ENCODE assay signal across 19 mouse cellular contexts in genomic region chr9:103066845-103067244, GRCm38 (mm10). TPM values are rescaled to one million over a fixed set of nuclear protein-coding genes. Genes with fewer than 3 reads are reported as not detected.
DNase-seq lines count a peak whose midpoint lies in the region; ATAC-seq and TF ChIP-seq lines count a peak whose summit lies in the region.
"Had no signal": no experiment of that assay in that cellular context is flagged by ENCODE, and none has a peak within 500 bp of the region (broad histone marks: within the 10 kb centered on the region; RNA-seq: fewer than 3 reads in every experiment).

No protein-coding gene starts in this region.

- no peak for TF ChIP-seq CTCF in hindbrain, postnatal 0 days (IDR thresholded peaks at IDR 0.05; ENCODE audit: low read depth)

- H3K27me3 ChIP-seq in hindbrain, postnatal 0 days (ENCODE audit: insufficient read depth, low read length): no peaks in the 10 kb centered on the region
- no peaks in the 10 kb centered on the region for H3K27me3 ChIP-seq in hindbrain, embryonic 12.5 days
- H3K27me3 ChIP-seq: embryonic facial prominence, embryonic 12.5 days had no signal

- ATAC-seq in hindbrain, postnatal 0 days: peak; percentile 46; the same call in 1 of the 2 replicates
- ATAC-seq in hindbrain, embryonic 12.5 days (ENCODE audit: low FRiP score): no peak
- ATAC-seq: activated CD4-positive, CD25-positive, alpha-beta regulatory T cell, adult 4 months; intestine, postnatal 0 days had no signal

- H3K4me2 ChIP-seq in hindbrain, postnatal 0 days (ENCODE audit: low read depth, low read length): no peak overlapping the region
- no peak overlapping the region for H3K4me2 ChIP-seq in hindbrain, embryonic 12.5 days (replicated peaks)
- H3K4me2 ChIP-seq: embryonic facial prominence, embryonic 12.5 days had no signal

- peaks cover 8% of the 10 kb centered on the region; the same call in 1 of the 2 replicates for H3K4me1 ChIP-seq in hindbrain, postnatal 0 days (ENCODE audit: insufficient read depth, low read length)
- H3K4me1 ChIP-seq in hindbrain, embryonic 12.5 days: no peaks in the 10 kb centered on the region

- H3K27ac ChIP-seq in hindbrain, postnatal 0 days: peak overlapping the region; percentile 41; the same call in 1 of the 2 replicates
- H3K27ac ChIP-seq in hindbrain, embryonic 12.5 days: no peak overlapping the region
- H3K27ac ChIP-seq: heart, embryonic 10.5 days; liver, embryonic 14.5 days had no signal

- H3K9ac ChIP-seq in hindbrain, postnatal 0 days (replicated peaks; ENCODE audit: low read length): no peak overlapping the region
- H3K9ac ChIP-seq in hindbrain, embryonic 12.5 days: no peak overlapping the region
- H3K9ac ChIP-seq: embryonic facial prominence, embryonic 12.5 days; liver, embryonic 14.5 days had no signal

- no peak overlapping the region for H3K4me3 ChIP-seq in hindbrain, postnatal 0 days (ENCODE audit: low read length)
- no peak overlapping the region for H3K4me3 ChIP-seq in hindbrain, embryonic 12.5 days
- H3K4me3 ChIP-seq: embryonic facial prominence, embryonic 12.5 days; heart, embryonic 10.5 days had no signal

- no peaks in the 10 kb centered on the region for H3K36me3 ChIP-seq in hindbrain, postnatal 0 days (ENCODE audit: insufficient read depth, low read length)
- no peaks in the 10 kb centered on the region for H3K36me3 ChIP-seq in hindbrain, embryonic 12.5 days
- H3K36me3 ChIP-seq: embryonic facial prominence, embryonic 12.5 days; heart, embryonic 10.5 days had no signal

- H3K9me3 ChIP-seq in hindbrain, postnatal 0 days (ENCODE audit: low read length): no peaks in the 10 kb centered on the region
- H3K9me3 ChIP-seq in hindbrain, embryonic 12.5 days (replicated peaks): no peaks in the 10 kb centered on the region
- H3K9me3 ChIP-seq: embryonic facial prominence, embryonic 12.5 days; heart, embryonic 10.5 days had no signal

- 55% methylated on average over 8 of the region's 8 CpGs for WGBS in hindbrain, postnatal 0 days
- WGBS in hindbrain, embryonic 12.5 days: 77% methylated on average over 8 of the region's 8 CpGs

- DNase-seq in cerebellum, adult 11-12 months: peak; percentile 28
- no peak for DNase-seq in cerebellum, postnatal 36 days
- DNase-seq in hindbrain, postnatal 0 days (ENCODE audit: low spot score): peak; percentile 74
- DNase-seq in right cerebral cortex, postnatal 4 days: peak; percentile 14
- no peak for DNase-seq in right cerebral cortex, postnatal 14 days
- DNase-seq in skeletal muscle tissue, adult 2 months (ENCODE audit: low read depth, low spot score): peak; percentile 18
- no peak for DNase-seq in lung, adult 18-20 months
- DNase-seq: adrenal gland, postnatal 36 days; gastrocnemius, postnatal 14 days; heart, postnatal 36 days; kidney, postnatal 14 days; layer of hippocampus, adult 9-11 months; lung, postnatal 10 days had no signal

RNA-seq across cellular contexts. Expression of gene Rab6b, which starts 44.7 kb away (rescaled TPM):
- 210 and 223 TPM in 2 replicates for total RNA-seq in hindbrain, postnatal 0 days (2014; rRNA removed)
- 139 and 155 TPM in 2 replicates for polyA plus RNA-seq in hindbrain, postnatal 0 days (2015; fragmentation: Nextera tagmentation; extraction: Ambion mirVana)
- 58.0 and 62.5 TPM in 2 replicates for polyA plus RNA-seq in hindbrain, embryonic 12.5 days (2016; fragmentation: Nextera tagmentation; extraction: Ambion mirVana)

Comparison
In these comparisons a context has a peak if more than half of its experiments do, and no peak if none do; other contexts are left out.
1. DNase-seq: peak in cerebellum, adult 11-12 months (single experiment), hindbrain, postnatal 0 days (single experiment), right cerebral cortex, postnatal 4 days (single experiment) and skeletal muscle tissue, adult 2 months (single experiment); none in cerebellum, postnatal 36 days (0 of 2), right cerebral cortex, postnatal 14 days (single experiment) and lung, adult 18-20 months (0 of 2).